Mouse (Mus musculus) CH12.LX (cell line): Measurements from ENCODE around the gene Lhx2.

Experiments used
- BHLHE40 ChIP-seq: IDR thresholded peaks from 2 replicates; pipeline ENCODE4 v1.6.1; 2011; ENCODE audit warnings: mild to moderate bottlenecking, low read depth, low read length, improper control_type of control experiment
- ELF1 ChIP-seq: IDR thresholded peaks from 2 replicates; pipeline ENCODE4 v1.6.1; 2014; ENCODE audit warnings: low read depth, mild to moderate bottlenecking, inconsistent platforms, low read length, improper control_type of control experiment
- POLR2A ChIP-seq: IDR thresholded peaks from 2 replicates; pipeline ENCODE4 v1.6.1; 2011; ENCODE audit warnings: low read depth, mild to moderate bottlenecking, improper control_type of control experiment, low read length
- SMC3 ChIP-seq: IDR thresholded peaks from 2 replicates; pipeline ENCODE4 v1.6.1; 2011; ENCODE audit warnings: low read depth, low read length, improper control_type of control experiment
- TBP ChIP-seq: conservative IDR thresholded peaks from 2 replicates; pipeline ENCODE4 v1.6.1; 2011; ENCODE audit warnings: low read depth, low read length, improper control_type of control experiment
- TCF12 ChIP-seq: IDR thresholded peaks from 2 replicates; pipeline ENCODE4 v1.6.1; 2014; ENCODE audit warnings: low read depth, mild to moderate bottlenecking, inconsistent platforms, low read length, improper control_type of control experiment
- ZC3H11A ChIP-seq: IDR thresholded peaks from 2 replicates; pipeline ENCODE4 v1.6.1; 2012; ENCODE audit warnings: low read depth, mild to moderate bottlenecking, inconsistent platforms, low read length, improper control_type of control experiment

DNA sequence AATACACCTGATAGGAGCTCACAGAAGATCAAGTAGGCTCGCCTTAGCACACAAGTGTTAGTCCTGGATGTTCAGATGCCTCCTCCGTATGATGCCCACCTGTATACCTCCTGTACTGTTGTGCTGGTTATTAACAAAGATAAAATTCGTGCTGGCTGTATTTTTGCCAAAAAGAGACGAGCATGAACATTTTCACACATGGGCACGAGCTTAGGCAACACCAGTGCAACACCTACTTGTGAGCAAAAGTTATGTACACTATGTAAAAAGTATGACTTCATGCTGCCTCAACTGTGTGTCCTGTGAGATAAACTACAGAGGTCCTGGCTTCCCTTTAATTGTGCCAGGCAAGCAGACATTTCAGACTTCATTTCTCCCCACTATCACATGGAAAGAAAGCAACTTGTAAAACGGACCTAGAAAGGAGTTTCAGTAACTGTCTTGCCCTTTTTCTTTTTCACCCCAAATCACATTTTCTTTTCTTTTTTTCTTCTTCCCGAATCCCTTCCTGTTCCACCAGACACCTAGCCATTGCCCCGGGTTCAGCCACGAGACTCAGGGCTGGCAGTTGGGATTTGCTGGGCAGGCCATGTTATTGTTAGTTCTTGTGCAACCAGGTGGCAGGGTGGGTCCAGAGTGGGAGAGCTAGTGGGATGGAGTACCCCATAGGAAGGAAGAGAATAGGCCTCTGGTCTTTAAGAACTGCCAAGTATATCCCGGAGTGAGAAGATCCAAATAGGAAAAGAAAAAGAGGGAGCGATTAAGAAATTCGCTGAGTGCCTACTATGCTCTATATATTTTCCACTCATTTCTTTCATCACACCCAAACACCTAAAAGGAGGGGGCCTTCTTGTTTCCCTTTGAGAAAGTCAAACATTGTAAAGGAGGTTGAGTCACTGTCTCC, 10.6 kb downstream of the Lhx2 start:
- TF ChIP-seq ELF1 (no peak), BHLHE40 (no peak), ZC3H11A (no peak), POLR2A (no peak), TCF12 (no peak), SMC3 (no peak), TBP (no peak)
